Mouse (Mus musculus) hindbrain, postnatal 0 days (tissue): Measurements from ENCODE around the gene Rab20. TPM values are rescaled to one million over a fixed set of nuclear protein-coding genes. Genes with fewer than 3 reads are reported as not detected.
A peak's percentile ranks its signal among the peaks of the same experiment; 100 is the strongest.

ENCODE experiments used
- ATAC-seq: fragments of 200-750 bp; cut with Nextera tagmentation; 2 replicates; pipeline ENCODE4 v1.8.0; 2017; ENCODE audit warnings: mild to moderate bottlenecking, moderate TSS enrichment, moderate library complexity
- DNase-seq: peaks from one replicate; pipeline ENCODE4 v3.0.0-alpha.2; 2015; ENCODE audit warnings: low spot score
- H3K27ac ChIP-seq: fragments of 300-500 bp; sonication (generic); 2 replicates; pipeline ENCODE4 v1.5.1; 2014; ENCODE audit warnings: mild to moderate bottlenecking
- H3K27me3 ChIP-seq: fragments of 300-500 bp; sonication (generic); 2 replicates; pipeline ENCODE4 v1.6.1; 2014; ENCODE audit warnings: low read length, mixed read lengths; ENCODE audit not compliant: insufficient read depth
- H3K36me3 ChIP-seq: fragments of 300-500 bp; sonication (generic); 2 replicates; pipeline ENCODE4 v1.6.1; 2014; ENCODE audit warnings: low read length, mixed read lengths; ENCODE audit not compliant: insufficient read depth
- H3K4me1 ChIP-seq: fragments of 300-500 bp; sonication (generic); 2 replicates; pipeline ENCODE4 v1.6.1; 2014; ENCODE audit warnings: antibody characterized with exemption, low read length, mixed read lengths; ENCODE audit not compliant: insufficient read depth
- H3K4me2 ChIP-seq: fragments of 300-500 bp; sonication (generic); 2 replicates; pipeline ENCODE4 v1.6.1; 2014; ENCODE audit warnings: low read depth, mild to moderate bottlenecking, low read length, moderate library complexity, mixed read lengths
- H3K4me3 ChIP-seq: fragments of 300-500 bp; sonication (generic); 2 replicates; pipeline ENCODE4 v1.5.1; 2014; ENCODE audit warnings: low read length
- H3K9ac ChIP-seq: fragments of 300-500 bp; sonication (generic); replicated peaks from 2 replicates; pipeline ENCODE4 v1.6.1; 2014; ENCODE audit warnings: mild to moderate bottlenecking, low read length, moderate library complexity, mixed read lengths
- H3K9me3 ChIP-seq: fragments of 300-500 bp; sonication (generic); 2 replicates; pipeline ENCODE4 v1.6.1; 2016; ENCODE audit warnings: low read length, mixed read lengths
- CTCF ChIP-seq: IDR thresholded peaks from 2 replicates; pipeline ENCODE4 v1.5.1; 2016; ENCODE audit warnings: antibody characterized with exemption, control low read depth, low read depth
- WGBS: fragments of 180-500 bp; shearing (Covaris S2); extraction: QIAGEN DNeasy Blood & Tissue Kit; methylation state at CpG from one replicate; pipeline ENCODE4 v1.1.7; 2014; 5-methylcytosine and 5-hydroxymethylcytosine counted together
- polyA plus RNA-seq: library from polyadenylated mRNA; unstranded; fragments of >200 nt; fragmentation: Nextera tagmentation; extraction: Ambion mirVana; gene quantifications from 2 replicates; pipeline ENCODE4 v1.2.1, GENCODE M21; 2015
- total RNA-seq: library from RNA; depleted of rRNA; stranded (reverse); fragments of >200 nt; gene quantifications from 2 replicates; pipeline ENCODE4 v1.2.3, GENCODE M21; 2014

The Rab20 gene
- total and polyA plus RNA-seq, 2 experiments from 2014 or later, result 2.2 to 4.7 TPM

DNA sequence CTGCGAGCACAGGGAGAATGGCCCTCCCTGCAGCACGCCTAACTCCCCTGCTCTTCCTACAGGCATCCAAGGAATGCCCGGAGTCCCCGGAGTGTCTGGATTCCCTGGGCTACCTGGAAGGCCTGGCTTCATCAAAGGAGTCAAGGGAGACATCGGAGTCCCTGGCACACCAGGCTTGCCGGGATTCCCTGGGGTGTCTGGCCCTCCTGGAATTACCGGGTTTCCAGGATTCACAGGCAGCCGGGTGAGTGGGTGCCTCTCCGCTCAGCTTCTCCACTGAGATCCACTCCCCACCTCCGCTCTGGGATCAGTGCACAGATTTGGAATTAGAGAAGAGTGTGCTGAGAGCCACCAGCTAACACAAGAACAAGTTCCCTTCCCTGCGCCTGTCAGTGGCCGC, 40.6 kb downstream of the Rab20 start:
- H3K27me3 ChIP-seq, result no peaks in the 10 kb centered on the region
- ATAC-seq, result no peak

DNA sequence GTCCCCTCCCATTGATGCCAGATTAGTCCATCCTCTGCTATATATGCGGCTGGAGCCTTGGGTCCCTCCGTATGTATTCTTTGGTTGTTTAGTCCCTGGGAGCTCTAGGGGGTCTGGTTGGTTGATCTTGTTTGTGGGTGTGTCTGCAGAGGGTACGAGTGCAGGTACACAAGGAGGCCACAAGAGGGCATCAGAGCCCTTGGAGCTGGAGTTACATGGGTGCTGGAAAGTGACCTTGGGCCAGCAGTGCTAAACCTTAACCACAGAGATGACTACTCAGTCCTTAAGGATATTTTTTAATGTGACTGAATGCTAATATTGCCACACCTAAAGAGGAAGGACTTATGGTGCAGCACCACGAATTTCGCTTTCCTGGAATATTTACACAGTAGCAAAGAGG, 47.8 kb downstream of the Rab20 start:
- Histone ChIP-seq H3K9ac (no peak overlapping the region), H3K4me2 (no peak overlapping the region), H3K27ac (no peak overlapping the region), H3K36me3 (0 out of 2 replicates have a peak, but pooled peaks cover under 1% of the 10 kb centered on the region), H3K27me3 (no peaks in the 10 kb centered on the region), H3K4me1 (no peaks in the 10 kb centered on the region), H3K9me3 (no peaks in the 10 kb centered on the region), H3K4me3 (no peak overlapping the region)
- ATAC-seq (no peak; the same call in 1 of the 2 replicates), DNase-seq (no peak)
- TF ChIP-seq CTCF, result peak; percentile 55
- 64% methylated on average over 5 of the region's 5 CpGs for WGBS

More for the DNA sequence above, 40.6 kb downstream of the Rab20 start:
- Histone ChIP-seq H3K27ac (no peak overlapping the region), H3K9ac (no peak overlapping the region), H3K4me1 (no peaks in the 10 kb centered on the region), H3K4me2 (no peak overlapping the region), H3K4me3 (no peak overlapping the region), H3K9me3 (no peaks in the 10 kb centered on the region), H3K36me3 (0 out of 2 replicates have a peak, but pooled peaks cover 4% of the 10 kb centered on the region)
- WGBS, result 60% methylated on average over 12 of the region's 12 CpGs
- no peak for DNase-seq
- no peak for TF ChIP-seq CTCF

- DNase-seq (peak; percentile 31), ATAC-seq (no peak)
- Histone ChIP-seq H3K9me3 (no peaks in the 10 kb centered on the region), H3K27me3 (no peaks in the 10 kb centered on the region), H3K36me3 (no peaks in the 10 kb centered on the region), H3K4me2 (no peak overlapping the region), H3K4me1 (no peaks in the 10 kb centered on the region; the same call in 1 of the 2 replicates), H3K27ac (no peak overlapping the region), H3K4me3 (no peak overlapping the region), H3K9ac (no peak overlapping the region)
- 52% methylated on average over 7 of the region's 7 CpGs for WGBS
- peak; percentile 77 for TF ChIP-seq CTCF
Observed at GRCm38 (mm10) chr8:11423091-11423490, 55.4 kb downstream of the Rab20 start.

DNA sequence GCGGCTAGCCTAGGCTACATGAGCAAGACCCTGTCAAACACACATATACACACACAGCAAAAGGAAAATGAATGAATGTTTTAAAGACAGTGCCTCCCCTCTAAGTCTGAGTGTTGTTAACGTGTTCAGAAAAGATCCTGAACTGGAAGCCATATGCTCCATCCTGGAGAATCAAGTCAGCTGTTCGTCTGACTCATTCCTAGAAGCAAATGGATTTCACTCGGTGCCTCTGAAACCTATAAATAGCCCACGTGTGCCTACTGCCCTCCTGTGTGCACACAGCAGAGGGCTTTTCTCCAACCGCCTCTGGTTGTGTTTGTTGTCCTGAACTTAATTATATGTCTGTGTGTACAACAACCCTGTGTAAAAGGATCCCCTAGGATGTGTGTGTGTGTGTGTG, 56.5 kb downstream of the Rab20 start:
- H3K4me2 ChIP-seq, result no peak overlapping the region
- no peak overlapping the region for H3K4me3 ChIP-seq
- DNase-seq, result no peak
- H3K36me3 ChIP-seq, result no peaks in the 10 kb centered on the region
- WGBS, result 75% methylated on average over 6 of the region's 6 CpGs
- no peak overlapping the region for H3K9ac ChIP-seq
- no peak for TF ChIP-seq CTCF
- no peak for ATAC-seq
- H3K27me3 ChIP-seq, result no peaks in the 10 kb centered on the region
- H3K9me3 ChIP-seq, result no peaks in the 10 kb centered on the region
- H3K27ac ChIP-seq, result no peak overlapping the region
- H3K4me1 ChIP-seq, result no peaks in the 10 kb centered on the region; the same call in 1 of the 2 replicates

GRCm38 (mm10) chr8:11421105-11421504, 57.4 kb downstream of the Rab20 start:
- ATAC-seq, result no peak

GRCm38 (mm10) chr8:11419645-11420044, 58.9 kb downstream of the Rab20 start:
- no peak overlapping the region for H3K4me3 ChIP-seq
- peak; percentile 90 for TF ChIP-seq CTCF
- H3K27ac ChIP-seq, result peak overlapping the region; percentile 49
- 13% methylated on average over 2 of the region's 2 CpGs for WGBS
- no peak overlapping the region for H3K9ac ChIP-seq
- H3K36me3 ChIP-seq, result no peaks in the 10 kb centered on the region
- no peaks in the 10 kb centered on the region for H3K27me3 ChIP-seq
- H3K4me2 ChIP-seq, result no peak overlapping the region
- no peaks in the 10 kb centered on the region for H3K9me3 ChIP-seq
- H3K4me1 ChIP-seq, result peaks cover 2% of the 10 kb centered on the region; the same call in 1 of the 2 replicates
- peak; percentile 86 for DNase-seq
- peak; percentile 48 for ATAC-seq

More at GRCm38 (mm10) chr8:11421105-11421504, 57.4 kb downstream of the Rab20 start:
- Histone ChIP-seq H3K9ac (no peak overlapping the region), H3K9me3 (no peaks in the 10 kb centered on the region), H3K4me1 (no peaks in the 10 kb centered on the region; the same call in 1 of the 2 replicates), H3K36me3 (no peaks in the 10 kb centered on the region), H3K27ac (no peak overlapping the region), H3K4me2 (no peak overlapping the region), H3K27me3 (no peaks in the 10 kb centered on the region), H3K4me3 (no peak overlapping the region)
- DNase-seq, result peak; percentile 43
- WGBS, result 51% methylated on average over 14 of the region's 14 CpGs
- peak; percentile 69 for TF ChIP-seq CTCF

DNA sequence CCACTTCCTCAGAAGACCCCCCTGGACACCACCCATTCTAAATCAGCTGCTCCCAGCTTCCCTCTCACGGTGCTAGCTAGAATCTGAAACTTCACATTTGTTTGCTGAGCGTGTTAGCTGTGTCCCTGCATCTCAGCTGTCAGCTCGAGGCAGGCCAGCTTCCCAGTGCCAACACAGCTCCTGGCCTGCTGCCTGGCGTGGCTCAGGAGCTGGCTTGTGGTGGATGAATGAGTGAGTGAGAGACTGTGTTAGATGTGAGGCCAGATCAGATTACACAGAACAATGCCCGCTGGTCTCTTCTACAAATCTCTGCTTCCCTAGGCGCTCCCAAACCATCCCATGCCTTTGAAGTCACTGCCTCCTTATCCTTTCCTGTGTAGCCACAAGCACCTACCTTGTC, 59.3 kb downstream of the Rab20 start:
- H3K4me2 ChIP-seq, result peak overlapping the region; percentile 1; the same call in 1 of the 2 replicates

More for the DNA sequence above, 59.3 kb downstream of the Rab20 start:
- Histone ChIP-seq H3K36me3 (no peaks in the 10 kb centered on the region), H3K9me3 (no peaks in the 10 kb centered on the region), H3K4me1 (peaks cover 6% of the 10 kb centered on the region; the same call in 1 of the 2 replicates), H3K4me3 (no peak overlapping the region), H3K27me3 (no peaks in the 10 kb centered on the region), H3K27ac (peak overlapping the region; percentile 49), H3K9ac (no peak overlapping the region)
- WGBS, result 24% methylated on average over 6 of the region's 6 CpGs
- ATAC-seq, result peak; percentile 90
- DNase-seq, result peak; percentile 86
- TF ChIP-seq CTCF, result no peak
